Mouse (Mus musculus) small intestine, adult 2 months (tissue): ENCODE results near the gene Rsph10b. TPM values are rescaled to one million over a fixed set of nuclear protein-coding genes. Genes with fewer than 3 reads are reported as not detected.
"Not testable (repeated sequence)": the region's sequence is repeated elsewhere in the genome, so short reads cannot be mapped to it uniquely, and the experiment has no call there.

Experiments
- H3K27ac ChIP-seq: fragments of 200-500 bp; 2 replicates; pipeline ENCODE4 v1.5.1; 2012; ENCODE audit warnings: low read depth, low read length, control low read depth, inconsistent platforms; ENCODE audit not compliant: insufficient read depth
- H3K27me3 ChIP-seq: fragments of 200-500 bp; 2 replicates; pipeline ENCODE4 v1.6.1; 2012; ENCODE audit warnings: mild to moderate bottlenecking, moderate library complexity, low read length, inconsistent platforms; ENCODE audit not compliant: control insufficient read depth, insufficient read depth
- H3K36me3 ChIP-seq: fragments of 200-500 bp; 2 replicates; pipeline ENCODE4 v1.6.1; 2012; ENCODE audit warnings: mild to moderate bottlenecking, low read length, control low read depth, inconsistent platforms; ENCODE audit not compliant: control insufficient read depth, insufficient read depth
- H3K4me1 ChIP-seq: fragments of 200-500 bp; 2 replicates; pipeline ENCODE4 v1.6.1; 2012; ENCODE audit warnings: low read length, inconsistent platforms, mixed read lengths; ENCODE audit not compliant: control insufficient read depth, insufficient read depth, insufficient read length
- H3K4me3 ChIP-seq: fragments of 200-500 bp; 2 replicates; pipeline ENCODE4 v1.5.1; 2012; ENCODE audit warnings: low read depth, mild to moderate bottlenecking, control low read depth, inconsistent platforms, low read length, moderate library complexity
- CTCF ChIP-seq: fragments of 200-500 bp; IDR thresholded peaks from 2 replicates; pipeline ENCODE4 v1.5.1; 2012; ENCODE audit warnings: low read depth, mild to moderate bottlenecking, control low read depth, inconsistent platforms, low read length, moderate library complexity, mixed read lengths; ENCODE audit not compliant: insufficient replicate concordance, insufficient read length; ENCODE audit errors: extremely low read depth
- POLR2A ChIP-seq: fragments of 200-500 bp; IDR thresholded peaks from 2 replicates; pipeline ENCODE4 v1.6.1; 2012; ENCODE audit warnings: low read depth, mild to moderate bottlenecking, control low read depth, inconsistent platforms, low read length, moderate library complexity
- WGBS: fragments of 180-500 bp; shearing (Covaris S2); methylation state at CpG from one replicate; pipeline ENCODE4 v1.1.7; 2018; 5-methylcytosine and 5-hydroxymethylcytosine counted together
- polyA plus RNA-seq: library from polyadenylated mRNA; depleted of rRNA; stranded (reverse); fragments of >200 nt; gene quantifications from 2 replicates; pipeline ENCODE4 v1.2.3, GENCODE M21; 2012

Rsph10b gene
- polyA plus RNA-seq, 1 experiment: 0.04 TPM

- WGBS: 89% methylated on average over 8 of the region's 8 CpGs
- no peak overlapping the region for H3K4me3 ChIP-seq
- peaks cover 84% of the 10 kb centered on the region for H3K36me3 ChIP-seq
- H3K27ac ChIP-seq: no peak overlapping the region
- no peaks in the 10 kb centered on the region for H3K27me3 ChIP-seq
- no peaks in the 10 kb centered on the region for H3K4me1 ChIP-seq
- TF ChIP-seq CTCF: no peak
- TF ChIP-seq POLR2A: no peak
These were observed 60.4 kb downstream of the Rsph10b start for GRCm38 (mm10) chr5:143993260-143993659.

- no peaks in the 10 kb centered on the region for H3K27me3 ChIP-seq
- WGBS: 96% methylated on average over 5 of the region's 5 CpGs
- H3K4me1 ChIP-seq: no peaks in the 10 kb centered on the region
- peaks cover 82% of the 10 kb centered on the region for H3K36me3 ChIP-seq
- H3K4me3 ChIP-seq: no peak overlapping the region
- TF ChIP-seq CTCF: no peak
- no peak overlapping the region for H3K27ac ChIP-seq
These were observed 61.0 kb downstream of the Rsph10b start for GRCm38 (mm10) chr5:143993849-143994248.

- peaks cover 79% of the 10 kb centered on the region for H3K36me3 ChIP-seq
- no peak overlapping the region for H3K27ac ChIP-seq
- H3K27me3 ChIP-seq: no peaks in the 10 kb centered on the region
- 77% methylated on average over 11 of the region's 11 CpGs for WGBS
- TF ChIP-seq POLR2A: no peak
- TF ChIP-seq CTCF: no peak
- no peaks in the 10 kb centered on the region for H3K4me1 ChIP-seq
- no peak overlapping the region for H3K4me3 ChIP-seq
These were observed 62.0 kb downstream of the Rsph10b start for GRCm38 (mm10) chr5:143994632-143995365.

- Histone ChIP-seq H3K27me3 (no peaks in the 10 kb centered on the region), H3K4me1 (peaks cover 2% of the 10 kb centered on the region; the same call in 1 of the 2 replicates), H3K4me3 (no peak overlapping the region), H3K27ac (no peak overlapping the region), H3K36me3 (peaks cover 67% of the 10 kb centered on the region)
- TF ChIP-seq POLR2A (no peak), CTCF (peak; percentile 19; the same call in 1 of the 2 replicates)
- 91% methylated on average over 1 of the region's 1 CpGs for WGBS
These were observed 66.6 kb downstream of the Rsph10b start for GRCm38 (mm10) chr5:143999409-143999808.

- TF ChIP-seq POLR2A: no peak
- TF ChIP-seq CTCF: no peak
- peak overlapping the region; percentile 54 for H3K27ac ChIP-seq
These were observed 69.8 kb downstream of the Rsph10b start for GRCm38 (mm10) chr5:144002461-144003192.

GRCm38 (mm10) chr5:144013366-144014134 lies 80.7 kb downstream of the Rsph10b start:
- not testable (repeated sequence) for H3K27ac ChIP-seq, H3K4me1 ChIP-seq, H3K27me3 ChIP-seq
- WGBS: 36% methylated on average over 13 of the region's 13 CpGs
- H3K36me3 ChIP-seq: peaks cover 29% of the 10 kb centered on the region
- peak overlapping the region; percentile 28; the same call in 1 of the 2 replicates for H3K4me3 ChIP-seq

More at GRCm38 (mm10) chr5:144002461-144003192, 69.8 kb downstream of the Rsph10b start:
- WGBS: 83% methylated on average over 15 of the region's 15 CpGs
- H3K4me1 ChIP-seq: peaks cover 2% of the 10 kb centered on the region; the same call in 1 of the 2 replicates
- peaks cover 56% of the 10 kb centered on the region for H3K36me3 ChIP-seq
- no peak overlapping the region for H3K4me3 ChIP-seq
- no peaks in the 10 kb centered on the region for H3K27me3 ChIP-seq
